Mouse (Mus musculus) kidney, adult 8-10 months (tissue): ENCODE data around the gene Srbd1.

ENCODE experiments used
- DNase-seq, 2 experiments: peaks; one replicate each; pipeline ENCODE4 v3.0.0; 2022

Srbd1 gene

DNA sequence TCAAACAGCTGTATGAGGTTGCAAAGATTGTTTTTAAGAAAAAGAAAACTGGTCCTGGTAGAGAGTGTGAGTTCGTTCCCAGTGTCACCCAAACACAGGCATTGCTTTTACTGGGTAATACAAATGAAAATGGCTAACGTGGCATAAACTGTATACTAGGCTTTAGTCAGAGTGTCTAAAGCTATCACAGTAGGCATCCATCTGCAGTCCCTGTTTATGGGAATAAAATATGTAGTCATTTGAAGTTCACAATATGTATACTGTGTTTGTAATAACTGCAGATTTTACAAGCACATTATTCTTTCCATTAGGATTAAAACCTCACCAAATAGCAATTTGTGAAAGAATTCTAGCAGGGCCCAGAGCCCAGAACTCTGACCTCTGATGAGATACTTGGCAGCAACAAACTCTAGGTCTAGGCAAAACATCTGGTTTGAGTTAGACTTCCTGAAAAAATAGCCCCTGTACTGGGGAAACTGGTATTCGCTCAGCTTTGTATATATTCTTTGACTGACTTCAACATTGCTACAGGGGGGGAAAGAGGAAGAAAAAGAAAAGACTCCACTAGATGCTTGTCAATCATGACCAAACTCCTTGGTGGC is 112.8 kb downstream of the Srbd1 start:
- peak in 1 of 2 experiments; percentile 15 for DNase-seq

DNA sequence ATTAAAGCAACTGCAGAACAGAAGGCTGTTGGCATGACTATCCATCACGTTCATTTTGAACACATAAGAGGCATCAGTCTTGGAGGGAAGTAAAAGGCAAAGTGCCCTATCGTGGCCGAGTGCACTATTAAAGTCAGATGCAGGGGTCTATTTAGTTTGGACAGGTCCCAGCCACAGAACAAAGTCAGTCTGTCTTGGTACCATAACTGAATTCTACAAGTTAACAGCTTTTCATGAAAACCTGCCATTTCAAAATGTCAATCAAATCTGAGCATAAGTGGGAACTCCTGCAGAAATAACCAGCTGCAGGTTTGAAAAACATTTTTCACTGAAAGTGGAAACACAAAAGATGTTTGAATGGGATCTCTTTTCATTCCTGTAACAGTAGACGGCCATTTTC is 115.0 kb downstream of the Srbd1 start:
- DNase-seq = no peak

DNA sequence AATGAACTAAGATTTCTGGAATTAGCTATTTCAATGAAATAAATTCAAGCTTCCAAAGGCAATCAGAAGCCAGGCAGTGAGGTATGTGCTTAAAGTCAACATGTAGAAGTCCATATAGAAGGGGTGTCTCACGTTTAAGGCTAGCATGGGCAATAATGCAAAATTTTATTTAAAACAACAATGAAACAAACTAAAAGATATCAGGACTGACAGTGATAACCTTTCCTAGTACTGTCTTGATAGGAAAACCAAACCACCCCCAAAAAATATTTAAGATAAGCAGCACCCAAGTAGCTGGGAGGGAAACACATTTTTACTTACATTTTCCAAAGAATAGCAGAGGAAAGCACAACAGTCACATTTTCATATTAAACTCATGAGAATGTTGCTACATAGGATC is 115.8 kb downstream of the Srbd1 start:
- no peak for DNase-seq

DNA sequence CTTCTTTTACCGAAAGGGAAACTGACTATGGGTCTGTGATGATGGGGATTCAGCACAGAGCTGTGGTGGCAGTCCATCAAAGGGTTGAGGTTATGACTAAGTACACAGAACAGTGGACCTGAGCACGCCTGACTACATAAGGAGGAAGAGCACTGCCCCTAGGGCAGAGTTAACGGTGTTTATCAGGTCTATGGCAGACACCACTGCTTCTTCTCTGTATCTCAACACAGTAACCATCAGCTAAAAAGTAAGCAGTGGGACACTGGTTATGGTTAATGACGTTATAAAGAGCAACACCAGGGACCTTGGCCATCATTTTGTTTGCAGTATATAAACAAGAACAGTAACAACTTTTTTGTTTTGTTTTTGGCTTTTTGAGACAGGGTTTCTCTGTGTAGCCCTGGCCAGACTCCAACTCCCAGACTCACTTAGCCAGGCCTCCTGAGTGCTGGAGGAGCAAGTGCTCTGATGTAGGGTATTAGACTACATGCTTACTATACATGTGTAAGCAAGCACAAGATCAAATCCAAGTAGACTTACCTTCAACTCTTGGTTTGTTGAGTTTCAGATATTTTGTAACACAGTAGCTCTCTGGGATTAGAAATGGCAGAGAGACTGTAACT is 117.3 kb downstream of the Srbd1 start:
- no peak for DNase-seq

DNA sequence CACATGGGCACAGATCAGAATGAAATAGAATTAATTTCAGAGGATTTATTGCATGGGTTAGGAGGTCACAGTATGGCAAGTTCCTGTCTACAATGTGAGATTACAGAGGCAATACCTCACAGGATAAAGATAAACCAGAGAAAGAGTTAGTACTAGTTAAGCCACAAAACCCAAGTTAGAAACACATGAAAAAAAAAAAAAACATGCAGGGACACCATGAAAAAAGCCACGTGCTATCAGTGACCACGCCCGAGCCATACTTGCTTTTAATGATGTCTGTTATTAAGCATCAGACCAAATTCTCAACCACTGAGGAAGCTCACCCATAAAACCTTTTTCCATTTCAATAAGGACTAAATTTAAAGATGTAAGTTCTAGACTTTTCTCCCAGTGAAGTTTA is 120.4 kb downstream of the Srbd1 start:
- DNase-seq = no peak

DNA sequence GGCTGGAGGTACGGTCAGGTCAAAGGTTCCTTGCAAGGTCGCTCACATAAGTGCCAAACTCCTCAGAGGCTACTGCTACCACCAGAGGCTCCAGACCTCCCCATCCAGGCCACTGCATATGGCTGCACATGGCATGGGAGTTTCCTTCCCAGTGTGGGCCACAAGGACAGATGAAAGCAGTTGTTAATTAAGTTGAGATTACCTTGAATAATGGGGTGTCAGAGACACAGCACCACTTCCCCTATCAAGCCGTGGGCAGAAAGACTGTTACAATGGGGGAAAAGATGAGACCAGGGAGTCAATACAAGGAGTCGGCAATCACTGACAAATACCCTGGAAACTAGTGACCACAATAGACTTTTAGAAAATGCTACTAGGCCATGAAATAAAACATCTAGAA is 122.6 kb downstream of the Srbd1 start:
- DNase-seq = no peak

DNA sequence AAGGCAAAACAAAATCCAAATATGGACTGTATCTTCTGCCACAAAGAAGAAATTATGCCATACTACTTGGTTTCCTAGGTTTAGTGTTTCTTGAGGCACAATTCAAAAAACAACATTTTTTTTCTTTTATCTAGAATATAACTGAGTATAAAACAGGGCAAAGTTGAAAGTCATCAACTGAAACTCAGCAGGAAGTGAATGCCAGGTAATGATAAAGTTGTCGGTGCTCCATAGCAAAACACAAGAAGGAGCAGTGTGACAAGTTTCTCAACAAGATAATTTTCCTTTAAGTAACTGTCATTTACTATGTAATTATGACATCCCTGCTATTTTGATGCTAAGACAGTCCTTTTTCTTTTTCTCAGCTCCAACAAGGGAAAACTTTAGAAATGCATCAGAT is 123.2 kb downstream of the Srbd1 start:
- no peak for DNase-seq

DNA sequence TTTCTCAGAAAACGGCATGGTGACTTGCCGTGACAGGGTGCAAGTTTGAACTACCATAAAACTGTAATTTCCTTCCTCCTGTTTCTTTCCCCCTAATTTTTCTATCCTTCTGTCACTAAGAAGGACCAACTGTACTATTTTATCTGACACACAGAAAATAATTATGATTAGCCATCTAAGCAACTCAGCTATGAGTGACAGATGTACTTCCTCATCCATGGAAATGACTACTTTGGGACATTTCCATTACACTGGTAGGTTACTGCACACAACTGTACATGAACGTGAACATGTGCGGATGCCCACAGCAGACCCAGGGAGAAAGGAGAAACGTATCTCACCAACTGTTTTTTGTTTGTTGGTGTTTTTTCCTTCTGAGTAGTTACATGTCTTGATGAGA is 123.7 kb downstream of the Srbd1 start:
- DNase-seq = no peak

DNA sequence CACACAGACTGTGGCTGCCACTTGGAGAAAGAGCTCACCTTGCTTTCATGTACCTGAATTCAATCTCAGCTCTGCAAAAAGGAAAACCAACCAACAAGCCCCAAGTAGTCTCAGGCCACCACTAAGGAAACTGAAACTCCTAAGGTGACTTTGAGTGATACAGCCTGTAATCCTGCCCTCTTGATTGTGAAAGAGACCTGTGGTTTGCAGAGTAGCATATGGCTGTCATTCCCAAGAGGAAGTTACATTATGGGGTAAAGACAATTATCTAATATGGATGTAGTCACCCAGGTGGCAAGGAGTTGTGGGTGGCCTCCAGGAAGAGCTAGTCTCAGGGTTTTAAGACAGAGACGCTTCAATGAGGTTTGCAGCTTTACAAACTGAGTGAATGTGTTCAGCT is 125.2 kb downstream of the Srbd1 start:
- no peak for DNase-seq

DNA sequence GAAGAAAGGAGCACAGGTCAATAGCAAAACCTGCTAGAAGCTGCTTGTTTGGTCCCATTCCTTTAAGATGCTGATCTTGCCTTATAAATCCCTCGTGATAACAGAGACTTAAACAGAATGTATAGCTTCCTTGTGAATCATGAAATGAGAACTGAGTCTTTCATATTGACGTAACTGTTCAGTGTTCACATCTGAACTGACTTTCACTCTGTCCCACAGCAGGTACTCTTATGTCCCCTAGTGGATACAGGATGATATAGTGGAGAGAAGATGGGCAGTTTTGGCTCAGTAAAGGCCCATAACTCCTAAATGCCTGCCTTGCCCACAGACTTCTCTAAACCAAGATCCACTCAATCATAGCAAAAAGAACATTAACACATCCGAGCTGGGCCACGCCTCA is 130.7 kb downstream of the Srbd1 start:
- DNase-seq = no peak

DNA sequence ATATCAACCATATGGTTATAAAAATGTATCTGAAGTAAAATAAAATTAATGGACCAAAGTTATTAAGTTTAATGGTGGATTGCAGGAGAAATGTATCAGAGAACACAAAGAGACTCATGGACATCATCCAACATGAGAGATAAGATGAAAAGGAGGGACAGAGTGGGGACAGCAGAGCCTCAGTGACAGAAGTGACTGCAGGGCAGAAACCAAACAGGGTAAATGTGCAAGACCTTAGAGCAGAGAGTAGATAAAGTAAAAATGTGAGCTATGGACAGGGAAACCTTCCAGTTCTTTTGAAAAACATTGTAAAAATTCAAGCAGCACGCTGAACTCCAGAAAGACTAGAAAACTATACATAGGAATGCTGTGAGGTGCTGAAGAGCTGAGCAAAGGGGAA is 132.4 kb downstream of the Srbd1 start:
- no peak for DNase-seq

DNA sequence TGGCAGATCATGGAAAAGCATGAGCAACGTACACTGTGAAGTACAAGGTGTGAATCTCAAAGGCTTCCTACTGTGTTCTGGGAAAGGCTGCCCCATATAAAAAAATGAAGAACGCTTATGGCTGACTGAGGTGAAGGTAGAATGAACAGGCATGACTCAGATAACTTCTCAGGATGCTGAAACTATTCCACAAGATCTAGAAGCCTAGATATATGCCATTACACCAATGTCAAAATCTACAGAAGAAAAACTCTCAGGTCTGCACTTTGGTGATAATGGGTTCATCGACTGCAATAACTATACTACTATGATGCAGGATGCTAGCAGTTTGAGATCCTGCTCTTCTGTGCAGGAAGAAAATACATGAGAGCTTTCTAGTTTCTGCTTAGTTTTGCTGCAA is 133.1 kb downstream of the Srbd1 start:
- DNase-seq = no peak

DNA sequence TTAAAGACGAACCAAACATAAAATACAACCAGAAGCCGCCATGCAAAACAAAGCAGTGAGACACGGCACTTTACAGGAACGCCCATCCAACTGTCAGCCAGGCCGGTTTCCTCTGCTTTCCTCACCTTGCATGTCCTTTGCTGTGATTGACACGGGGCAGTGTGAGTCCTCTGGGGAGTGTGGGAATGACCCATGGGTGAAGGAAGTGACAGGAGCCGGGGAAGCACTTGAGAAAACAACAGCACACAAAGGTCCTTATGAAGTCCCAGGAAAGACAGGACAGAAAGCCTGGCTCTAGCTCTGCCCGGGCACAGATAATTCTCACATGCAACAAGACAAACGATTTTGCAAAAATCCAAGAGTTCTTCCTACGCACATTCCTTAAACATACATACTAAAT is 136.6 kb downstream of the Srbd1 start:
- DNase-seq = no peak

DNA sequence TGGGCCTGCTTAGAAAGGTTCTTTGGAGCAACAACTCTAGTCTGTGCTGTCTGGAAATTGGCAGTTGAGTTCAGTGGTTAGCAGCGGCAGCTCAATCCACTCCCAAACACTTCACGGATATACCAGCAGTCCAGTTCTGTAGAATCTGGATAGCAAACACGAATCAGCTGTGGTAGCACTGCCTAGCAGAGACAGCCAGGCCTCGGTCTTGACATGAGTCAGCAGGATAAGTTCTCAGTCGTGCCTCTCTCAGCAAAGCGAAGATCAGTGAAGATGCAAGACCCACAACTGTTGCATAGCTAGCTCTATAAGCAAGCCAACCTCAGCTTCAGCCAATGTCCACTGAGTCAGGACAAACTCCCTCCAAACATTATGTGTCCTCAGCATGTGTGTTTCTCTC is 142.9 kb downstream of the Srbd1 start:
- no peak for DNase-seq

DNA sequence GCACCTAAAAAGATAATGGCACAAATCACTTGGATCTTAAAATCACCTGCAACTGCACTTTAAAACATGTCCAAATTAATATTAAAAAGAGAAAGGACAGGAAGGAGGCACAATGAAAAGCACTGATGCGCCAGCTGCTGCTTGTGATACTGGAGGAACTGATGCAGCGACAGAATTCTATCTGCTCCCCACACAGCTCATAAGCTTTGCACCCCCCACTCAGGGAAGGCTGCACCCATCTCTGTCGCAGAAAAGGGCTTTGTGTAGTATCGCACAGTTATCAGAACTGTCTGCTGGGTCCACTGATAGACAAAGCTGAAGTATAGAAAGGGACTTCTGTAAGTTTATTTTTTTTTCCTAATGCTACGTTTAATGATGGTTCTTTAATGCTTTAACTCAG is 143.3 kb downstream of the Srbd1 start:
- DNase-seq = no peak

DNA sequence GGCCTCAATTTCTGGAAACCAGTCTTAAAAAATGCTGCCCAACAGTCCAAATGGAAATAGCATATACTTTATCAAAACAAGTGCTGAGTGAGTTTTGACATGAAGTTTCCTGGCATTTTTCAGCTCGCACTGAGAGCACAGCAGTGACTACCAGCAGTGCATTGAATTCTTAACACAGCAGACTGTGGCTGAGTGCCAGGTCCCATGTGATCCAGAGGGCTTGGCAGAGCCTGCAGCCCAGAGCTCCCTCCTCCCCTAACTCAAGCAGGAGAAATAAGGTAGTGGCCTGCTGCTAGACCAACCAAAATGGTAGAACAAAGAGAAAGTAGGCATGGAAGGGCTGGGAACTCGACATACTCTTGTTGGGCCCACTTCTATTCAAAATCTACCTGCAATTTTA is 149.2 kb downstream of the Srbd1 start:
- DNase-seq = peak; percentile 80 to 83

DNA sequence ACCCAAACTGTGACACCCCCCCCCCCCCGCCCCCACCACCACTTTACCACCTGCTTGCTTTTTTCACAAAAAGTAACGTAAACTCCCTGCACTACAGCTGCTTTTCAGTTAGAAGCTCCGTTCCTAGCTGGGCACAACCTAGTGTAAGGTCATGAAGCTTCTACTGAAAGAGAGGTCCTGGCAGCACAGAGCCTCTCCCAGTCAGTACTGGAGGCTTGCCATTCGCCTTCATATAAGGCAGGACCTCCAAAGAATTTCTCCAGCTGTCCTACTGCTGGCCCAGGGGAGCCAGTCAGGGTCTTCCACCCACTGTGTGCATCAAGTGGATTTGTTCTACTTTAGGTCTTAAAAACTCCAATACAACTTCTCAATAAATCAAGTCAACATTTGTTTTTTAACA is 149.9 kb downstream of the Srbd1 start:
- DNase-seq = no peak

DNA sequence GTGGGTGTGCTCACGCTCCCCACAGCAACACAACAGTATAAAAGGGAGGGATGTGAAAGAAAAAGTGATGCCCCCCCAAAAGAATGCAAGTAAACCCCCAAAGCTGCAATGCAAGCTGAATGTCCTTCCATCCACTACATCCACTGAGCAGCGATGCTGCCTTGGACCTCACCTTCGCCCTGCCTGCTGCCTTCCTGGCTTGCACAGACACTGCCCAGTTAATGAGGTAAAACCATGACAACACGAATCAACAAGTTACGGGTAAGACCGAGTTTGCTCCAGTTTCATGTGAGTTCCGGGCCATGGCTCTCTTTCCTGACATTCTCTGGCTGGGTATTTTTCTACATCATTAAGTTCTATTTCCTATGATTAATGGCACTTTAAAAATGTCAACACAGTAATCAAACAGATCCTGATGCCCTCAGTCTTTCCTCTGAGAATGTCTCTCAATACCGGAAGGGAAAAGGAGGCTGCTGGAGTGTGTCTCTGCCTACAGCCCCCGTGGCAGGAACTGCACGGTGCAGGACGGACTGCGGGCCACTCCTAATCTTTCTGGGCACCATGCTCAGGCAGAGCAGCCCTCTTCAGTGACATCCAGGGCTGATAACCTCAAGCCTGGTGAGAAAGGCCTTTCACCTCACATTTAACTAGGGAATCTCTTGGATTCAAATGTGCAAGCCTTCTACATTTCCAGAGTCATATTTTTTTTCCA is 155.8 kb downstream of the Srbd1 start:
- DNase-seq = no peak

DNA sequence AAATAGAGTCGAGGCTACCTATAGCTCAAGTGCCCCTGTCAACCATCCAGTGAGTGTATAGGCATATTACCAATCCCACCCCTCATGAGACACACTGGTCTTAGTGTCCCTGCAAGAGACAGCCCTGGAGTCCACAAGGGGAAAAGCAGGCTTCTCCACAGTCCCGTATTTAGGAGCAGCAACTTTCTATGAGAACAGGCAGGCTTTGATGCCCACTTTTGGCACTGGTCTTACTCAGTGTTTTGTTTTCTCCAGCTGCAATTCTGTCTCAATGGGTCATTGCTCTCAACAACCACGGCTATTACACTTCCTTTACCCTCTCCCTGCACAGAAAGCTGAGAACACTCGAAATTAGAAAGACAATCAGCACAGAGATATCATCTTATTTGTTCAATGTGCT is 157.4 kb downstream of the Srbd1 start:
- DNase-seq = no peak

DNA sequence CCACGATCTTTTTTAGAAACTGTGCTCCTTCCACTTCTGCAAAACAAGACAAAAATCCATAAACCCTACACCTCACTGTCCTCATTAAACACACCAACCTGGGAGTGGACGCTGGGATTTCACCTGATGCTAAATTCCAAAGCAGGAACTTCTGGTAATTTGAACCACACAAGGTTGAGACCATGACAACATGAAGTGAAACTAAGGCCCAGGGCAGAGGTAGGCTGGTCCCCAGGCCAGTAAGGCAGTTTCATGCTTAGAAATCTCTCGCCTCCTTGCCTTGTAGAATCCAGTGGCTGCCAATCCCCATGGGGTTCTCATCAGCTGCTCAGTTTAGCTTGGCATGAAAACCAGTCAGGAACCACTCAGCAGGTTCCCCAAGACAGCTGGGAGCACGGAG is 158.4 kb downstream of the Srbd1 start:
- DNase-seq = no peak

DNA sequence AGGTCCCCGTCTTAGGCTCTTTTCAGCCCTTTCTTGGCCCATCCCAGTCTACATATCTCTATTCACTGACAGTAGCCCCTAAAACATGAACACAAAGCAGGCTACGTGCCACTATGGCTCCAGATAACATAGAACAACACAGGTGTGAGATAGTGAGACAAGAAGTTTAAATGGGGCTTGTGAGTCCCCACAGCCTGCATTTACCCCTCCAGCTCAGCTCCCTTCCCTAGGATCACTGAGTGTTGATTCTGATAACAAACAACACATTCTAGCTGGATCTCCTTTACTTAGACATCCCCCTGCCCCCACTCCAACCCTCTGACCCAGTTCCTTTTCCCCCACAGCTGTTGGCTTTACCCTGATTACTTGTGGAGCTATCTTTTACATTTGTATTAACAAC is 158.8 kb downstream of the Srbd1 start:
- no peak for DNase-seq

DNA sequence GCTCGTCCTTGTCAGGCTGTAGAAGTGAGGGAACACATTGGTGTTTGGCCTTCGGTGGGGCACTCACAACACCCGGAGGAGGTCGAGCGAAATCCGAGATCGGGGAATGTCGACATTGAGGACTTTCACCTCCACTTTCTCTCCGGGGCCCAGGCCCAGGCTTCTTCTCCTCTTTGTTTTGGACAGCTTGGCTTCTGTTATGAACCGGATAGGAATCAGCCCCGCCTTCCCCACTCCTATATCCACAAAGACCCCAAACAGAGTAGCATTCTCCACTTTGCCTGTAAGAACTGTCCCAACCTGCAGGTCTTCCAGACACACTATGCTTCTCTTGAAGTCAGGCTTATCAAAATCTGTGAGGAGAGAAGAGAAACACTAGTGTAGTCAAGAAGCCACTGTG is 159.8 kb downstream of the Srbd1 start:
- DNase-seq = no peak

DNA sequence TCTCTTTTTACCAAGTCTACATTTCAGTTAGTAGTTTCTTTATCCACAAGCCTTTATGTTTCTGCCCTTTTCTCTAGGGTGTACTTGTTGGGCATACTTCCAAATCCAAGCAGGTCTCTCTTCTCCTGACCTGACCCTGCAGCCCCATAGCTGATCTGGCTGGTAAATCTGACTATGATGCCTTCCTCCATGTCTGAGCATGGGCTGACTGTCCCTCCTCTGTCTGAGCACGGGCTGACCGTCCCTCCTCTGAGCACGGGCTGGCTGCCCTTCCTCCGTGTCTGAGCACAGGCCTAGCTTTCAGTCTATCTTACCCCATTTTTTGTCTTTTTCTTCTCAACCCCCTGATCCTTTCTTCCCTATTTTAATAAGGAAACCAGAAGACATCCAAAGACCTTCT is 162.7 kb downstream of the Srbd1 start:
- no peak for DNase-seq

DNA sequence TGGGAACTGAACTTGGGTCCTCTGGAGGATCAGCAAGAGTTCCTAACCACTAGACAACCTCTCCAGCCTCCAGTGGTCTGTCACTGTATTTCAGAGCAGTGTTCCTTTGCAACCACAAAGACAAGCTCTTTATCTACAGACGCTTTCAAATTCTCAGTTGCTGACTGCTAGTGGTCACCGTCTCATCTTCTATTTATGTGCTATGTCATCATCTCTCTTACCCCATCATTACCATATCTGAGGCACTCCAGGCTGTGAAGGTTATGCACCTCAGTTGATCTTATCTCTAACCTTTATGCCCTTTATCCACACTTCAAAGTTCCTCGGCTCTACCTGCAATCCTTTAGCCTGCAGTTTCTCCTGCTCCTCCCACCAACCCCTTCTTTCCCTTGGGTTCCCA is 163.1 kb downstream of the Srbd1 start:
- DNase-seq = no peak

DNA sequence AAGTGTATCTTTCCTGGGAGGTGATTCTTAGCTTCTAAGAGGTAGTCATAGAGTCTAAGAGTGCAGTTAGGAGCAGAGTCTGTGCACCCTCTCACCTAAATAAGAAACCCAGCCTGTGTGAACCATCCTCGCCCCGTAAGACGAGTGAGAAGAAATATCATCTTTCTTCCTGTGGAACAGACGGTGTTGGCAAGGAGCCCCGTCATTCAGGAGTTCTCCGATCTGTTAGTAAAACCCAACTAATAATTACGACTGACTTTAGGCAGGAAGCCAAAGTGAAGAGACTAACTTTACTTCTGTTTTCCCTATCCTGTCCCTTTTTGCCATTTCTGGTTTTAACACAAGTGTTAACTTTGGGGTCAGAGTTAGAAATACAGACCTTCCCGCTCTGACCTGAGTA is 166.1 kb downstream of the Srbd1 start:
- DNase-seq = no peak
